Mouse (Mus musculus) heart, adult 9 months (tissue): Measurements from ENCODE around the gene Gm7982.
"Not testable (repeated sequence)": the region's sequence is repeated elsewhere in the genome, so short reads cannot be mapped to it uniquely, and the experiment has no call there.

Source experiments
- DNase-seq, 2 experiments: peaks; one replicate each; pipeline ENCODE4 v3.0.0; 2022; ENCODE audit warnings: low spot score in 2 of 2

Gene Gm7982

DNA sequence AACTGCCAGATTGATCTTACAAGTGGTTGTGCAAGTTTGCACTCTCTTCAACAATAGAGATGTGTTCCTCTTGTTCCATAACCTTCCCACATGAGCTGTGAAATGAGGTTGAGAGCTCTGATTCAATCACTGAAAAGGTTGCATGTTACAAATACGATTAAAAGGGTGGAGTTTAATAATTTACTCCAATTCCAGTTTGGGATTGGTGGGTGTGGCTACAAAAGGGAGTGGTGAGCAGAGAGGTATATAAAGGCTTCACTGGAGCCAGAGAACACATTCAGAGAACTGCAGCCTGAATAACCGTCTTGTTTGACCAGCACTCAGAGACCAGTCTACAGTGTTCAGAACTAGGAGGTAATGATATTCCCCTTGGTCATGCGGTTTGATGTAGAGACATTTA, at the start of gene Gm7982:
Gene Gm7982 (plus strand): TSS at position 301 of the 400 bp plus-strand sequence.
- not testable (repeated sequence) for DNase-seq

DNA sequence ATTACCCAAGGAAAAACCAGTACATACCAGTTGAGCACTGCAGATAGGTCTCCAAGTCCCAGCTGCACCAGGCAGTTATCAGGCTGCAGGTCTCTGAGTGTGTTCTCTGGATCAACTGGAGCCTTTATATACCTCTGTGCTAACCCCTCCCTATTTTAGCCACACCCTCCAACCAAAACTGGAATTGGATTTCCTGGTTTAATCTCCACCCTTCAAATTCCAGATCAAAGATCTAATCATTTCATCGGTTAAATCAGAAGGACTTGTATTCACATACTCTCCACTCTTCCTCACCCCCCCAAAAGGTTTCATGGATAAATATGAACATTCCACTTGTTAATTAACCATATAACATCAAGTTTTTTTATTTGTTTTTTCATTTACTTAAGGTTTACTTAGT, 5.7 kb upstream of the Gm7982 start, which contains the start of gene Gm7978:
Gene Gm7978 (minus strand): TSS at position 101 of the 400 bp plus-strand sequence.
- DNase-seq = not testable (repeated sequence)

DNA sequence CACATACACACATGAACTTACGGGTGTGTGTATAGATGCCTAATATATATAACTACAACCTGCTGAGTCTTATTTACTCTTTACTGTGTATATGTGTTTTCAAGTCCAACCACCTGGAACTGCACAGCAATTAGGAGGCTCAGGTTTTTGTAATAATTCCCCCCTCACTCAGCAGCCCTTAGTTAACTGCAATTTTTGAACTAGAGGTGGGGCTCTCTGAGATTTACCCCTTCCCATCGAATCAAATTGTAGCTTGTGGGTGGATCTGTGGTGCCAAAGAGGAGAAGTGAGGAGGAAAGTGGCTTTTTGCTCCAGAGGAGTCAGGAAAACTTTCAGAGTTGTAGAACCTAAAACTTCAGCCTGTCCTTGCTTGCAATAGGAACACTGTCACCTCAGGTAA, 33.9 kb downstream of the Gm7982 start, which contains the start of gene E330014E10Rik:
Gene E330014E10Rik (plus strand): TSS at position 301 of the 400 bp plus-strand sequence.
- not testable (repeated sequence) for DNase-seq
